Mouse (Mus musculus) heart, adult 18-20 months (tissue): ENCODE measurements at regions not wholly inside any gene's neighbourhood (a gene's known extent, or its start where the extent isn't known, plus 50 kb on each side); places are given as distances from the start of the nearest gene placed in this dataset.
A peak's percentile ranks its signal among the peaks of the same experiment; 100 is the strongest.

Experiments used
- DNase-seq, 2 experiments: peaks; one replicate each; pipeline ENCODE4 v3.0.0; 2021 to 2022; ENCODE audit warnings: mixed read lengths in 1 of 2

DNA sequence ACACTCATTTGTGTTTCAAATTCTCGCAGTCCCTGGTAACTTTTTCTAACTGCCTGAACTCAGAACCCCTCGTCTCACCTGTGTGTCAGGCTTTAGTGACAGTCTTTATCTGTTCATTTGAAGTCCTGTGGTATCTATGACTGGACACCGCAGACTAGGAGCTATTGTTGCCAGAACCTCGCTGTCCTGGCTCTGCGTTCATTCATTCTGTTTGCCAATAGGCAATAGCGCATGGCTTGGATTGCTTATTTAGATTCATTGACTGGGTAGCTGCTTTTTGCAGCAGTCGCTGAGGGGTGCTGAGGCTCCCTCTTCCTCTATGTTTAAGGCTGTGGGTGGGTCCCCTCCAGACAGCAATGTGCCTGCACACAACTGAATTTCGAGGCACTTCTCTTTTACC, 144.6 kb upstream of the Cops8 start:
- no peak for DNase-seq

DNA sequence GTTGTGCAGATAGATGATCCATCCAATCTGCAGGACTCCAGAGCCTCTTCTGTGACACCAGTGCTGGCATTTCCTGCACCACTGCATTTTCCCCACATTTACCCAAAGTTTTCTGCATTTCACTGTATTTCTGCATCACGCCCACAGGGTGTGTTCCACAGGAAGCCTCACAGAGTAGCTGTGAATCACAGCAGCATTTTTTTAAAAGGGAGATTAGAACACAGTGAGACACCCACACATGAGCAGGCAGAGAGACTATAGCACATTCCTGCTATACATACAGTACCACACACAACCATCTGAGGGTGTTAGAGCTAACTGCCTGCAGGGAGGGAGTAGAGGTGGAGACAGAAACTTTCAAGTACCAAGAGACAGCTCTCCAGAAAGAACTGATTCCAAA, 141.1 kb upstream of the Cops8 start:
- no peak for DNase-seq

GRCm38 (mm10) chr1:90463302-90463701, 139.5 kb upstream of the Cops8 start:
- DNase-seq, result no peak

- no peak for DNase-seq
Observed at GRCm38 (mm10) chr1:90467646-90468045, 135.1 kb upstream of the Cops8 start.

DNA sequence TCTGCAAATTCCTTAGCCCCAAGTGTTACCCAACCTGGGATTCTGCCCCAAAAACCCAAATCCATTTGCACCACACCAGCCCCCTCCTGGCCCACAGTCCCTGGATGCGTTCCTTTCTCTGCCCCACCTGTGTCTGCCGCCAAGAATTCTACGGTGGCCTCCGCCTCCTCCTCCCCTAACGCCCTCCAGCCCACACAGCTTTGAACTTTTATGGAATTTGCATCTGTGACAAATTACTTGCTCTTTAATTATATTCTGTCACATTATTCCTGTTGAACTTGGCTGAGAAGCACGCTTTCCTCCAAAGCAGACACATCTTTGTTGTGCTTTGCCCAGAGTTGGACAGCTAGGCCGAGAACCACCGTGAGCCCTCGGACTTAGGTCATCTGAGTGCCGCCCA, 131.8 kb upstream of the Cops8 start:
- peak in 1 of 2 experiments; percentile 28 for DNase-seq

GRCm38 (mm10) chr1:90471806-90472205, 131.0 kb upstream of the Cops8 start:
- no peak for DNase-seq

DNA sequence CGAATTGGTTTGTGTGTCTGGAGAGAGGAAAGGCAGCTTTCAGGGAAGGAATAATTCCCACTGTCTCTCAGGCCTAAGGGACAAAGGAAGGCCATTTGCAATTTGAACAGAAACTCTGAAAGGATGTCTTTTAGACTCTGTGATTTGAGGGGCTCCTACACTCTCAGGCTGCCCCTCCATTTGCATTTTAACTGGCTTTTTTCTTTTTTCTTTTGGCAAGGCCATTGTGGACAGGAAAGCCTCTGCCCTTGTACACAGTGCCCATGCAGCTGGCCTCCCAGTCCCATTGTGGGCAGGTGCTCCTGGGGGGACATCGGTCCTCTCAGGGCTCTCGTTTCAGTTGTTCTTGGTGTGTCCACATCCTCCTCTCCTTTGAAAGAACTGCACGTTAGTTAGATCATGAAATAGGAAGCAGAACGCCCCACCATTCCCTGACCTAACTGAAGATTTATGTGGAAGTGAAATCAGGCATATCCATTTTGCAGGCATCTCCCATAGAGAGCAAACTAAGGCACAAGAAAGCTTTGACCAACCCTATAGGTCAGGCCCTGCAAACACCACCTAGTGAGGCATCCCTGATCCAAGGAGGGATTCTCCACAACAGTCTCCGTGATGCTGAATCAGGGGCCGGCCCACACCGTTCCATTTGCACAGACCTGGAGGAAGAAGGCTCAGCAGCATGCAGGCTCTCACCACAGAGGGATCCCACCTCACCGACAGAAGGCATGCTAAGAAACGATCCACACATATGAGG, 127.5 kb upstream of the Cops8 start:
- DNase-seq, result no peak

DNA sequence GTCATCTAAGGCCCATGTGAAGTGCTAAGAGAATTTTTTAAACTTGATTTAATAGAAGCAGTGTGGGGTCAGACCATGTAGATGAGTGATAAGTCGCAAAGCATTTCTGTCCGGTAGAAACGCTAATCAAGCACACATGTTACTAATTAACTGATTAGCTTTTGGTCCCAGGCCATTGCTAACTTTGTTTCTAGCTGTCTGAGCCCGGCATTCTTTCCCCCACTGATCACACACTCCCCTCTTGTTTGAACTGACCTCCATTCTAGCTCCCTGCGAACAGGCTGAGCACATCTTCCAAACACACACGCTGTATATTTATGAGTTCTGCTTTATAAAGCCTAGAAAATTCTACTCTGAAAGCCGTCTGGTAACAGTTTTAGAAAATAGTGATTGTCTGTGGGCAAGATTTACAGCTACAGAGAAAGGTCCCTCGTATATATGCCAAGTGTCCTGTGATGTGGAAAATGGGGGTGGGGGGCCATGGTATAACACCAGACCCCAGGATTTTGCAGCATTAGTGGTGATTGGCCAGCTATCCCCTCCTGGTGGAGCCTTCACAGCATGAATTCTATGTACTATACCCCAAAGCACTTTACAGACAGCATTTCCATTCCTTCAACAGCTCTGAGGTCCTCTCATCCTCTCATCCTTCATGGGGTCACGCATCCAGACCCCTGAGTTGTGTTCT, 126.1 kb upstream of the Cops8 start:
- DNase-seq, result no peak

- no peak for DNase-seq
Observed at GRCm38 (mm10) chr1:90478839-90479238, 123.9 kb upstream of the Cops8 start.

- no peak for DNase-seq
Observed at GRCm38 (mm10) chr1:90481247-90481646, 121.5 kb upstream of the Cops8 start.

DNA sequence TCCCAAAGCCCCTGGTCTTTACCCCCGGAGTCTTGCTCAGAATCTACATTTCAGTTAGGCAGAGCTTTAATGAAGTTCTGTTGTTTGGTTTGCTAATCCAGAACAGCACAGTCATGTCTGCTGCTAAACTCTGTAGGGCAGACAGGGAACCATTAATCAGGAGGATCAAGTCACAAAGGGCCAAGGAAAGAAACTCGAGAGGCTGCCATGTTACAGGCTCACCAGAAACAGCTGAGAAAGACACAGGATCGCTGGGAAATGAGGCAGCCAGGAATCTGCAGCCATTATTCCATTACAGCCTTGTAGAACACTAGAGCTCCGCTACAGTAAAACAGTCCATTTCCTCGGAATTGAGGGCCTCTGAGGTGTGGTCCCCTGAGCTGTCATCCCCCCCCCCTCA, 121.1 kb upstream of the Cops8 start:
- no peak for DNase-seq

DNA sequence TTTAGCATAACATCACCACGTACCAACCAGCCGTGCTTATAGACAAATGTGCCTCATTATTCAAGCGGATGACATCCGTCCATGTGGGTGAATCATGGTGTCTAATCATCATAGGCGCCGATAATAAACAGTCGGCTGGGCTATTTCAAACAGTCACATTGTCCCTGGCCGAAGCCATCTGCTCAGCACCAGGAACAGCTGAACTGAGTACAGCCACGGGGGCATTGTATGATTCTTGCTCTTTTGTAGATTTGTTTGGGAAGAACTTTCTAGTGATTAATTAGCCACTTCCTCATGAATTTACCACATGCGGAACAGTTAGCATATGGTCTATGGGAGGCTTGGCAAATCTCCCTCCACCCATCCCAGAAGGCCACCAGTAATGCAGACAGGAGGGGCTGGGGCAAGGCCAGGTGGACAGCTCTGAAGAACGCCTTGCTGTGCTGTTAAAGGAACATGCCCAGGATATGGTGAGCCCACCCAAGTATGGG, 116.4 kb upstream of the Cops8 start:
- no peak for DNase-seq

DNA sequence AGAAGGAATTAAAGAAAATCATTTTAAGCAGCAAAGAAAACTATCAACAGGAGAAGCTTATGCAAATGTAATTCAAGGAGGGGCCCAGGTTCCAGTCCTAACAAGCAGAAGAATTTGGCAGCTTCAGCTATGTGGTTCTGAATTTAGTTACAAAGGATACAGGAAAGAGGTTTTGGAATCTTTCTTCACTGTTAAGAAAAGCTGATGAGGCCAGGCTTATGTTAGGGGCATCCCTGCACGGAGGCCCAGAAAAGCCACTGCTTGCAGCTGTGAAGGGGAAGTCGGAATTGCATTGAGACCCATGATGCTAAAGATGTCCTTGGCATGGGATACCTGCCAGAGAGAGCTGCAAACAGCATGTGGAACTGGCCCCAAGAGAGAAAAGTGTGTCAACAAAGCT, 114.9 kb upstream of the Cops8 start:
- DNase-seq, result no peak

DNA sequence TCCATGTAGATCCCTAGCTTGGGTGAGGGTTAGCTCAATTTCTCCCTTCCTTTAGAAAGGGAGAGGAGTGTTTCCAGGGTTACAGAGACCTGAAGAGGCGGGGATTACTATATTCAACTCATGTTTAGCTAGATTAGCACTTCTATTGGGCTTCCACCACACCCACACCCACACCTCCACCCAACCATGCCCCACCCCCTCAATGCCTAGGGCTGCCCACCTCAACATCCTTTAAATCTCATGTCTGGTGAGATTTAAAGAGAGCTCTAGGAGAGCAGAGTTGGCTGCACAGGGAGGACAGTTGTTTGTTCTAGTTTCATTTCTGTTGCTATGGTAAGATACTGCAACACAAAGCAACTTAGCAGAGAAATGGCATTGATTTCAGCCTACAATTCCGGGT, 113.8 kb upstream of the Cops8 start:
- DNase-seq, result no peak

GRCm38 (mm10) chr1:90490335-90490734, 112.4 kb upstream of the Cops8 start:
- peak; percentile 46 to 84 for DNase-seq

DNA sequence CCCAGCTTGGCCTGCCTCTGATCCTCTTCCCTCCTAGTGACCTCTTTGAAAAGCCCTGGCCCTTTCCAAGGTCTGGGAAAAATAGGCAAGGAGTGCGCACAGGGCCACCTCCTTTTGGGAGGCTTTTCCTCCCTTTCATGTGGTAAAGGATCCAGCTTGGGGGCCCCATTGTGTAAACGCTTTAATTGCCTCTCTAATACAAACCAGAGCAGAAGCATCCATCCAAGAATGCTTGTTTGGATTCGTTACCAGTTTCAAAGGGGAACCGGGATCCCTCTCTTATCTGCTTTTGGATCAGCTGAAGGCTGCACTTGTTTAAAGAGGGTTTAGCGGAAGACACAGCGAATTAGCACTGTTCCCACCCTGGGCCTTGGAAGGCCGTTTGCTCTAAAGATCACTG, 109.3 kb upstream of the Cops8 start:
- DNase-seq, result peak; percentile 36 to 67

GRCm38 (mm10) chr1:90495174-90495573, 107.6 kb upstream of the Cops8 start:
- peak; percentile 50 to 54 for DNase-seq

GRCm38 (mm10) chr1:90497568-90497967, 105.2 kb upstream of the Cops8 start:
- peak; percentile 93 to 96 for DNase-seq

GRCm38 (mm10) chr1:90501373-90501772, 101.4 kb upstream of the Cops8 start:
- DNase-seq, result peak; percentile 46 to 76

DNA sequence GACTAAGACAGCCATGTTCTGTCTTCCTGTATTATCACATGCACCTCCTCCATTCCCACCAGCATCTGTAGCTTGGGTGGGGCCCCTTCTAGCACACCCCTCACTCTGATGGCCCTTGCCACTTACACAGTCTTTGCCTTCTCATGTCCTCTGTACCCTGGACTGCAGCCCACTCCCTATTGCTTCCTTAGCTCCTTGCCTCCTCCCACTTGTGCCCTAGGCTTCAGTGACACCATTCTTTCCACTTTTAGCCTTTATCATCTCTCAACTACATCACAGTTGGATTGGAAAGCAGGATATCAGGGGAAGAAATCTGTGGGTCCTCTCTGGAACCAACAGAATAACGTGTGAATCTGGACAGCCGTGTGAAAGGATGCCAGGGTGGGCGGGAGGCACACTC, 100.4 kb upstream of the Cops8 start:
- DNase-seq, result no peak

- DNase-seq, result peak; percentile 70 to 83
Observed at GRCm38 (mm10) chr1:90502771-90503540, 99.8 kb upstream of the Cops8 start.

GRCm38 (mm10) chr1:90504583-90505080, 98.1 kb upstream of the Cops8 start:
- peak; percentile 41 to 51 for DNase-seq

DNA sequence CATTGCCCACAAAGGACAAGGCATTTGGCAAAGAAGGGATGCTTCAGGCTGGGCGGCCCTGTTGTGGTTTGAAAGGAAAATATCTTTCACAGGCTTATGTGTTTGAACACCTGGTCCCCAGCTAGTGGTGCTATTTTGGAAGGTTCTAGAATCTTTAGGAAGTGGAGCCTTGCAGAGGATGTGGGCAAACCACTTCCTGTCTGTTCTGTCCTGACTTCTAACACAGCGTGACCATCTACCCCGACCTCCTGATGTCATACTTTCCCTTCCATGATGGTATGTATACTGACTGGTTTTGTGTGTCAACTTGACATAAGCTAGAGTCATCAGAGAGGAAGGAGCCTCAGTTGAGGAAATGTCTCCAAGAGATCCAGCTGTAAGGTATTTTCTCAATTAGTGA, 97.2 kb upstream of the Cops8 start:
- DNase-seq, result no peak
